Mouse (Mus musculus): ENCODE data around the gene Pcdh7.
"Not testable (repeated sequence)": the region's sequence is repeated elsewhere in the genome, so short reads cannot be mapped to it uniquely, and the experiment has no call there.

The Pcdh7 gene

GRCm38 (mm10) chr5:58172218-58172617 lies 454.5 kb downstream of the Pcdh7 start:
- DNase-seq: no peak

GRCm38 (mm10) chr5:58174335-58174734 lies 456.6 kb downstream of the Pcdh7 start:
- not testable (repeated sequence) for DNase-seq

DNA sequence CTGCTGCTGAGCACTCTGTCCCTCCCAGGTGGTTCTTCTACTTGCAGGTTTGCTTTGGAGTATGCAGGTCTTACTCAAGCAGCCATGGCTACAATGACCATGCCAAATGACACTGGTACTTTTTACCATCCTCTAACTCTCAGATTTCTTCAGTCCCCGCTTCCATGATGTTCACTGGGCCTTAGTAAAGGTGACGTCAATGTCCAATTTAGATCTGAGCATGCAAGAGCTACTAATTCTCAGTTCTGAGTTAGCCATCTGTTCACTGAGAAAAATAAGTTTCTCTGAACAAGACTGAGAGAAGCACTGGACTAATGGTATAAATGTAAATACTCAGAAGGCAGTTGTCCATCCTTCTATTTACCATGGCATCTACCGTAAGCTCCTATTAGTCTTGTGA lies 457.8 kb downstream of the Pcdh7 start:
- DNase-seq: no peak
